Mouse (Mus musculus): ENCODE measurements around the gene Slc22a15.
"Not testable (repeated sequence)": the region's sequence is repeated elsewhere in the genome, so short reads cannot be mapped to it uniquely, and the experiment has no call there.

Slc22a15 gene

GRCm38 (mm10) chr3:101861856-101862255 is 62.4 kb downstream of the Slc22a15 start:
- no peak for DNase-seq

GRCm38 (mm10) chr3:101860151-101860550 is 64.1 kb downstream of the Slc22a15 start:
- no peak for DNase-seq

- no peak for DNase-seq
Measured at GRCm38 (mm10) chr3:101859740-101860139, 64.5 kb downstream of the Slc22a15 start.

GRCm38 (mm10) chr3:101854075-101854474 is 70.2 kb downstream of the Slc22a15 start:
- DNase-seq: no peak

- no peak for DNase-seq
Measured at GRCm38 (mm10) chr3:101851363-101851762, 72.9 kb downstream of the Slc22a15 start.

GRCm38 (mm10) chr3:101848816-101849215 is 75.4 kb downstream of the Slc22a15 start, which contains the start of gene Mab21l3:
Gene Mab21l3, minus strand, starts transcription at chr3:101848959.
- DNase-seq: no peak

GRCm38 (mm10) chr3:101846096-101846495 is 78.2 kb downstream of the Slc22a15 start:
- DNase-seq: no peak

GRCm38 (mm10) chr3:101842372-101843094 is 81.7 kb downstream of the Slc22a15 start:
- no peak for DNase-seq

- DNase-seq: no peak
Measured at GRCm38 (mm10) chr3:101839327-101839726, 84.9 kb downstream of the Slc22a15 start.

GRCm38 (mm10) chr3:101836971-101837370 is 87.3 kb downstream of the Slc22a15 start:
- no peak for DNase-seq

GRCm38 (mm10) chr3:101836532-101836931 is 87.7 kb downstream of the Slc22a15 start:
- no peak for DNase-seq

- peak; percentile 87 for DNase-seq
Measured at GRCm38 (mm10) chr3:101836045-101836444, 88.2 kb downstream of the Slc22a15 start.

- peak; percentile 54 for DNase-seq
Measured at GRCm38 (mm10) chr3:101831189-101831858, 92.9 kb downstream of the Slc22a15 start.

GRCm38 (mm10) chr3:101829881-101830616 is 94.2 kb downstream of the Slc22a15 start:
- no peak for DNase-seq

- DNase-seq: no peak
Measured at GRCm38 (mm10) chr3:101828595-101828994, 95.7 kb downstream of the Slc22a15 start.

- DNase-seq: no peak
Measured at GRCm38 (mm10) chr3:101827220-101827715, 97.0 kb downstream of the Slc22a15 start.

- DNase-seq: peak; percentile 52
Measured at GRCm38 (mm10) chr3:101824338-101824737, 99.9 kb downstream of the Slc22a15 start.

GRCm38 (mm10) chr3:101822052-101822451 is 102.2 kb downstream of the Slc22a15 start:
- no peak for DNase-seq

- not testable (repeated sequence) for DNase-seq
Measured at GRCm38 (mm10) chr3:101820708-101821107, 103.5 kb downstream of the Slc22a15 start.

- no peak for DNase-seq
Measured at GRCm38 (mm10) chr3:101816006-101816405, 108.2 kb downstream of the Slc22a15 start.

GRCm38 (mm10) chr3:101814790-101815189 is 109.5 kb downstream of the Slc22a15 start:
- DNase-seq: no peak

GRCm38 (mm10) chr3:101812341-101812962 is 111.8 kb downstream of the Slc22a15 start:
- DNase-seq: peak; percentile 76

- no peak for DNase-seq
Measured at GRCm38 (mm10) chr3:101811931-101812330, 112.3 kb downstream of the Slc22a15 start.

Data from kidney, postnatal 14 days (tissue).